Mouse (Mus musculus): ENCODE measurements around the gene Slc29a4.

The Slc29a4 gene

GRCm38 (mm10) chr5:142739941-142740340 is 47.6 kb downstream of the Slc29a4 start:
- no peak for DNase-seq (ENCODE audit: low read depth, low spot score)

- DNase-seq (ENCODE audit: low read depth, low spot score): no peak
These were observed 54.8 kb downstream of the Slc29a4 start for GRCm38 (mm10) chr5:142747026-142747629.

DNA sequence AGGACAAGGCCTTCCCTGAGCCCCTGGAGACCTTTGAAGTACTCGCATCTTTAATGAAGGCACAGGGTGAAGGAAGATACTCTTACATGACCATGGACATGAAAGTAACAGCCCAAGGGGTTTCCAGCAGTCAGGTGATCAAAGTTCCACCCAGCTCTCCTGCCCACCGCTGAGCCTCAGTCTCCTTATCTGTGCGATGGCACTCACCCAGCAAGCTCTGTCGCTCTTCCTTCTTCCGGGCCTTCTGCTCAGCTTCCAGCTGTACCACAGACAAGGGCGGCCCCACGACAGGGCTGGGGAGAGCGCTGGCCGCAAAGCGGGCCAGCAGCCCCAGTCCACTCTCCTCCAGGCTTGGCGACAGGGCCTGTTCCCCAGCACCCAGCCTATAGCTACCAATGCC is 57.9 kb downstream of the Slc29a4 start:
- DNase-seq (ENCODE audit: low read depth, low spot score): no peak

DNA sequence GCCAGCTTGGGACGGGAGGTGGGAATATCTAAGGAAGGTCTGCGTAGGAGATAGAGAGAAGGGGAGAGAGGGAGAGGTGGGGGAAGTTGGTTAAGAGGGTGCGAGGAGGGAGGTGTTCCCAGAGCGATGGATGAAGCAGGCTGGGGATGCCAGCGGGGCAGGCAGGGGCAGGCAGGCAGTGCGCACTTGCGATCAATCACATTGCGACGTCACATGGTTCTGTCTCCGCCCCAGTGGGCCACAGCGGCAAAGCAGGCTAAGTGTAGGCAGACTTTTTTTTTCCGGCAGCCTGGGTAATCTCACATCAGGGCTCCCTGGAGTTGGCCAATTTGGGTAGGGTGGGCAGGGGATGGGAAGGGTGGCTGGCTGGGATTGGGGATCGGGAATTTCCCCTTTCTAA is 59.9 kb downstream of the Slc29a4 start:
- peak; percentile 70 for DNase-seq (ENCODE audit: low read depth, low spot score)

- DNase-seq (ENCODE audit: low read depth, low spot score): no peak
These were observed 67.5 kb downstream of the Slc29a4 start for GRCm38 (mm10) chr5:142759786-142760185.

DNA sequence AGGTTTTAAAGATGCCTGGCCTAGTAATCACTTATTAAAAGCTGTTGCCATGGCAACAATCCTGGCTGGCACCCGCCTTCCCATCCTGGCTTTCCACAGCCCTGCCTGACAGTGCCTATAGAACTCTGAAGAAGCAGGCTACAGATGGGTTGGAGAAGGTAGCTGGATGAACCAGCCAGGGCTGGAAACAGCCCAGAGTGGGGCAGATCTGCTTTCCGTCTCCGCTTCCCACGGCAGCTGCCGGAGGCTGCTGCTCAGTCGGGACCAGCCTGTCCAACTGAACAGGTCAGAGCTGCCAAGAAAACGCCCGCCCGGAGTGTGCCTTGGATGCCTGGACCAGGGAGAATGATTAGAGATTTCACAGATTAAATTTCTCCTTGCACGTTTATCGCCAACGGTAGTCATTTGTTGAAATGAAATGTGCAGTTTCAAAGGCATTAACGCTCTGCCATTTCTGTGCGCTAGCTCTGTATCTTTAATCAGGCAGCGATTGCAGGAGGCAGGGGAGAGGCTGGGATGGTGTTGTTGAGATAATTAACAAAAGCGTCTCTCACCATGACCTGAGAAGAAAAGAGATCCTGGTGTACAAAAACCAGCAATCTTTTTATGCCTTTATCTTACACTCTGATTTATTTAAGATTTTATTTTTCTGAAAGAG is 69.1 kb downstream of the Slc29a4 start:
- DNase-seq (ENCODE audit: low read depth, low spot score): no peak

DNA sequence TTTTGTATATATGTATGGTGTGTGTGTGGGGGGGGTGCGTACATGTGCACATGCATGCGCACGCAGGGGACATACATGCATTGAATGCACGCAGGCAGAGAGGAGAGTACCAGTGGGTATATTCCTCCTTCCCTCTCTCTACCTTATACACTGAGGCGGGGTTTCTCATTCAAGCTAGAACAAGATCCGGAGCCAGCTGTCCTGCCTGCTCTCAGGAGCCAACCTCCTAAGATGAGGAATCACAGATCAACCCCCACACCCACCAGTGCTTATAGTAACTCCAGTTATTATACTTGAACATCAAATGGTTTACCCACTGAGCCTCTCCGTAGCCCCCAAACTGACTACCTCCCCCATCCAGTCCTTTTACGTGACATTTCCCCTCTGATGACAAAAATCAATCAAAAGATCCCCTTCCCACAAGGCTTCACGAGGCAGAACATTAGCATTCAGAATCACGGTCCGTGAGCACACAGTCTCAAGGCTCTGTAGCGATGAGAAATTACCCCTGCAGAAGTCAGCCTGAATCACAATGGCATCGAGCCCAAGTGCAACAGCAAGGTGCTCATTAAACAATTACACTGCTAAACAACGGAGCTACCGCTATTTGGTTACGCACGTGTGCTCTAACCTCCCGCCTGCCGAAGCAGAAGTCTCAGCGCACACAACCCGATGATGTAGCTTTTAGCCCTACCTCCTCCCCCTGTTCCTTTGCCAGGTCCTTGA is 69.9 kb downstream of the Slc29a4 start:
- no peak for DNase-seq (ENCODE audit: low read depth, low spot score)

- peak; percentile 60 for DNase-seq (ENCODE audit: low read depth, low spot score)
These were observed 72.0 kb downstream of the Slc29a4 start for GRCm38 (mm10) chr5:142764306-142764705.

GRCm38 (mm10) chr5:142764889-142765288 is 72.6 kb downstream of the Slc29a4 start:
- DNase-seq (ENCODE audit: low read depth, low spot score): no peak

GRCm38 (mm10) chr5:142766708-142767107 is 74.4 kb downstream of the Slc29a4 start:
- no peak for DNase-seq (ENCODE audit: low read depth, low spot score)

DNA sequence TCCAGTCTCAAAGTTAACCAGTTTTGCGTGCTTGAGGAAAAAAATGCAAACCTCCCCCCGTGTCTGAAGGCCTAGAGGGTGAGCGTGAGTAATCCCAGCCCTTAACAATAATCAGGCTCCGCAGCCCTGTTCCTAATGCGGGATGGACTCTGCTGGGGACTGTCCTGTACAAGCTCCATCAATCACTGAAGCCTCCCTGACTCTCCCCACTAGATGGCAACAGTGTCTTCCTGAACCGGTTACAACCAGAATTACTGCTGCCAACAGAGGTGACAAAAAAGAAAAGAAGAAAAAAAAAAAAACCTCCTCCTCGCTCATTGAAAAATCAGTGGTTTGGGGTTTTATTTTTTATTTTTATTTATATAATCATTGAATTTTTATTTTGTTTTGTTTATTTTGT is 75.6 kb downstream of the Slc29a4 start:
- DNase-seq (ENCODE audit: low read depth, low spot score): peak; percentile 64

DNA sequence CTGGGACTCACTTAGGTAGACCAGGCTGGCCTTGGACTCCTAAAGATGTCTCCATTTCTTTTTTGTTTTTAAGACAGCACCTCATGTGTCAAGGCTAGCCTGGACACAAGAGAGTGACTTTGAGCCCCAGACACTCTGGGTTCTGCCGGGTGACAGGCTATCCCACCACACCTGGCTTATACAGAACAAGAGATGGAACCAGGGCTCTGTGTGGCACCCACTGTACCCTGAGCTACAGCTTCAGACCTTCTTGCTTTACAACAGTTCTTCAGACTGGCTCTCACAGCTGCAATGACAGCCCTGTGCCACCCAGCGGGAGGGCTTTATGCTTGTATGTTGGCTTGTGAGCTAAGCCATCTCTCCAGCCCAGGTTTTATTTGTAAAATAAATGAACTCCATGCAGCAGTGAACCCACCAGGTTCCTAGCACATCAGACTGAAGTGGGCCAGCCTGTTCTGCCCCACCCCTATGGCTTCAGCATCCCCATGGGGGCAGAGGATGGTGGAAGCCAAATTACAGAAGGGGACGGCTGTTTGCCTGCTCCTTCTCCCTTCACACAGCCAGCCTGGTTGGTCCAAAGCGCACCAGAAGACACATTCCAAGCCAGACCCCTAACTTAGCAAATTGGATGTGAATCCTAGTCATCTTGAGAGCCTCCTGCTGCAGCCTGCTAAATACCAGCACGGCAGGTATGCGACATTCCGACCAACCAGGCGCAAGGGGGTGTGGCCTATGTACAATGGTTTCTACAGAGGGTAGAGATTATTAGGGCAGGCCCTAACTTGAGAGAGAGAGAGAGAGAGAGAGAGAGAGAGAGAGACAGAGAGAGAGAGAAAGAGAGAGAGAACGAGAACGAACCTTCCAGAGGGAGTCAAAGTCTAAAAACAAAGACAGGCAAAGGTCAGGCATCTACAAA is 76.3 kb downstream of the Slc29a4 start:
- peak; percentile 56 for DNase-seq (ENCODE audit: low read depth, low spot score)

DNA sequence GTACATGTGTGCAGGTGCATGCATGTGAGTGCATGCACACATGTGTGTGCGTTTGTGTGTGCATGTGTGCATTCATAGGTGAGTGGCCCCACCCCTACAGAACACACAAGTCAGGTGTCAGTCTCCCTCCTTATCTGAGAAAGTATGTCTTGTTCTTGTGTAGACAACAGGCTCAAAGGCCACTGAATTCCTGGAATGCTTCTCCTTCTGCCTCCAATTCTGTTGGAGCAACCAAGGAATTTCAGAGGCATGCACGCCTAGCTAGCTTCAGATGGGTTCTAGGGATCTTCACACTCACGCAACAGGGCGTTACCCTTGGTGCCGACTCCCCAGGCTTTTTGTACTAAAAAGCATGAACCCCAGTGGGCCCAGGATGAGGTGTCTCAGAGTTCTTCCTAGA is 77.3 kb downstream of the Slc29a4 start:
- peak; percentile 66 for DNase-seq (ENCODE audit: low read depth, low spot score)

DNA sequence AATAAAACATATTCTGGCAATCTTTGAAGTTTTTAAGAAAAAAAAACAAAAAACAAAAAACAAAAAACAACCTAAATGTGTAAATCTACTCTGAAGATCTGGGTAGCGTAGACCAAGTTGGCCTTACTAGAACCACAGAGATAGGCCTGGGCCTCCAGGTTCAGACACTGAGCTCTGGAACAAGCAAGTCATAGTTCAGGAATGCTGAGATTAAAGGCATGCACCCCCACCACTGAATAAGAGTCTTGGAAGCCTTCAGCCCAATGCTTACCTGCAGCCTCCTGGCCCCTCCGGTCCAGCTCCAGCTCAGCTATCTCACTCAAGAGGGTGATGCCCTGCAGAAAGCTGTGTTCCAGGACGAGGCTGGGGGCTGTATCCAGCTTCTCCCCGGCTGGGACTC is 78.7 kb downstream of the Slc29a4 start:
- DNase-seq (ENCODE audit: low read depth, low spot score): no peak

GRCm38 (mm10) chr5:142771964-142772363 is 79.7 kb downstream of the Slc29a4 start:
- no peak for DNase-seq (ENCODE audit: low read depth, low spot score)

Data from ZHBTc4 (cell line).